Mouse (Mus musculus): ENCODE measurements around the gene Lysmd1.

Lysmd1 gene

GRCm38 (mm10) chr3:95173256-95173949 is 39.5 kb downstream of the Lysmd1 start:
- peak in 1 of 2 experiments; percentile 47 for DNase-seq (ENCODE audit: low spot score in 2 of 2)

DNA sequence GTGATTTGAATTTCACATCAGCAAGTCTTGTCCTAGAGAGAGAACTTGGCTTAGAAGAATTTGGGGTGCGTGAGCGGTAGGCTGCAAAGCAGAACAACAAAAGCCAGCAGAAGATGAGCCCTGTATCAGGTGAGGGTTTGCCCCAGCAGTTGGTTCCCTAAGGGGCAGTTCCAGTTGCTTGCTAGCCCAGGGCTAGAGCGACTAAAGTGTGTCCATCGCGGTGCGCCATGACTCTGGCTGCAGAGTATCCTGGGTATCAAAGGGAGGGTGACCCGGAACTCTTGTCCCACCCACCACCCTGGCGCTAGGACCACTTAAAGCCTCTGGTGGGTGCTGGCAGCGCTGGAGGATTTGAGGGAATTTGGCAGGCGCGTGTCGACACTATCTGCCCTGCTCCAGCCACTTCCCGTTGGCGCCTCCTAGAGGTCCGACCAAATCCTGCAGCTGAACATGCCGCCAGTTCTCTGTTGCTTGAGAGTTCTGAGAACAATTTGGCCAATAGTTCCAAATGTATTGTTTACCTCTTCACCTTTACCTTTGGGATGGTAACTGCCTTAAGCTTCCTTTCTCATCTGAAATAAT is 40.2 kb downstream of the Lysmd1 start:
- peak; percentile 83 to 87 for DNase-seq (ENCODE audit: low spot score in 2 of 2)

- DNase-seq (ENCODE audit: low spot score in 2 of 2): no peak
These were observed 42.6 kb downstream of the Lysmd1 start for GRCm38 (mm10) chr3:95176500-95176899.

DNA sequence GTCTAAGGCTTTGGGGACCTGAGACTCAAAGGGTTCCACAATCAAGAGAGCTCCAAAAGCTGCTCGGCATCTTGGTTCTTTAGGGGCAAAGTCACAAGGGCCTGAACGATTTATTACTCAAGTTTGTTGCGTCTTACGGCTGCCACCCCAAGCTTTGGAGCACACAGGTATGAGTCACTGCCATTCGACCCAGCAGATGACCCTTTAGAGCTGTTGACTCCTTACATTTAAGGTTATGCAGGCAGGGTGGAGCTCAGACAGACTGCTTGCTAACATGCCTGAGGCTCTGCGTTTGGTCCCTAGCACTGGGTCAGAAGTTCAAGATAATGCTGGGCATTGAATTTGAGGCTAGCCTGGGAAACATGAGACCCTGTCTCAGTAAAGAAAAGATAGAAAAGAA is 43.7 kb downstream of the Lysmd1 start:
- no peak for DNase-seq (ENCODE audit: low spot score in 2 of 2)

DNA sequence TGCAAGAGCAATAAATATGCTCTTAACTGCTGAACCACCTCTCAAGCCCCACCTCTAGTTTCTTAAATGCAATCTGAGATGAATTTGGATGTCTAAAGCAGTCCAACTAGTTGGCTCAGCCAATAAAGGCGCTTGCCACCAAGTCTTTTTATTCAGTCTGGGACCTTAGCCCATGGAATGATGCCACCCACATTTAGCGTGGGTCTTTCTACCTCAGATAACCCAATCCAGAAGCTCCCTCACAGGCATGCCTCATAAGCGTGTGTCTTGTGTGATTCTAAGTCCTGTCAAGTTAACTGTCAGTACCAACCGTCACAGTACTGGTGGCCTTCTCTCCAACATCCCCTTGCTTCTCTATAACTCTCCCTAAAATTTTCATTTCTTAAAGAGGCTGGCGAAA is 45.1 kb downstream of the Lysmd1 start:
- DNase-seq (ENCODE audit: low spot score in 2 of 2): peak; percentile 69 to 80

DNA sequence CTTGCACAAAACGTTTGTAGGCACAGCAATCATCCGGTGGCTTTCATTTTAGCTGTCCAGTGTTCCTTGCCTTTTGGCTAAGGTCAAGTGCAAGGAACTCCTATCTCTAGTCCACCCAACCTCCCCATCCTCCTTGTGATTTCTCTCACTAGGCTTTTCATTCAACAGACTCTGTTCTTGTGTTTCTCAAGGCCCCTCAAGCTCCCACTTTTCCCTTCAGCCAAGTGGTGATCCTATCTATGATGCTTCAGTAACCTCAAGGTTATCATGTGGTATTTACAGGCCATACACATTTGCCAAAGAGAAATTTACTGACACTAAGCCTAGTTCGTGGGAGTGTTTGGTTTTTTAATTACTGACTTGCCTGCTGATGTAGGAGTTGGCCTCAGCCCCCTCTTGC is 46.0 kb downstream of the Lysmd1 start:
- DNase-seq (ENCODE audit: low spot score in 2 of 2): no peak

- no peak for DNase-seq (ENCODE audit: low spot score in 2 of 2)
These were observed 48.0 kb downstream of the Lysmd1 start for GRCm38 (mm10) chr3:95181841-95182240.

DNA sequence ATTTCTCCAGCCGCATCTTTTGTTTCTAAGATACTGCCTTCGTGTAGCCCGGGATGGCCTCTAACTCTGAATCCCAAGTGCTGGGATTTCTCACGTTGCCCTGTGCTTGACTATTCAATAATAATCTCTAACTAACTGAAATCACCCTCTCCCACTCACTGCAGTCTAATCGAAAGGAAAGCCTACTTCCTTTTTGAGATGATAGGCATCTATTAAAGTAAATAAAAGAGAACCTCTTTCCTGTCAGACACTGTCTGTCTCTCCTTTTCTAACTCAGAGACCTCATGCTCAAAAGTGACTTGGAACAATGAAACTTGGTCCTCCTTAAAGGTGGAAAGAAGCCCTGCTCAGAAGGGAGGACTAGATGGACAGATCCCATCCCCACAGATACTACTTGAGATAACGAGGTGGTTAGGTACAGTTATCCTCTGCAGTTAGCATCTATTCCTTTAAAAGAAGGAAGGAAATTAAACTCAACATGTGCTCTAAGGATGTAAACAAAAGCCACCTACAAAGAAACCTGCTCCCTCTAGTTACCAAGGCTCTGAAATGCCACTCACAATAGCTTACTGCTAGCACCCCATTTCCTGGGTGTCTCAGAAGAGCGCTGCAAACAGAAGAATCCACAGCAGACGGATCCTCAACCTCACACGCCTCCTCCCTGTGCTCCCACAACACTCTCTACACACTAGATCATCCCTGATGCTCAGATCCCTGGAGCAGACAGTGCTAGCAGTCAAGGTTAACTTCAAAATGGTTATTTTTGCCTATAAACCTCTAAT is 51.1 kb downstream of the Lysmd1 start:
- DNase-seq (ENCODE audit: low spot score in 2 of 2): no peak

DNA sequence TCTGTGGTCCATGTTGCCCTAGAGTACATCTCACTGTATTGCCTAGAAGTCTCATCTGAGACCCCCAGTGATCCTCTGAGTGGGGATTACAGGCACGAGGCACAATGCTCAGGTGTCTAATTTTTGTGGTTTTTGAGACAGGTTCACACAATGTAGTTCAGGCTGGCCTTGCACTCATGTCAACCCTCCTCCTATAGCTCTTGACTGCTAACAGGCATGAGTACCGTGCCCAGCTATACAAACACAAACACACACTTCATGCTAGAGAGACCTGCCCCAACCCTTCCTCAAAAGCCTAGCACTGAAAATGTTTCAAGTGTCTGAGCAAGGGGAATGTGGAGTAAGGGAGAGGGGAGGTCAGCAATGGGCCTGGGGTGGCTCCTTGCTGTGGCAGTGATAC is 52.2 kb downstream of the Lysmd1 start:
- DNase-seq (ENCODE audit: low spot score in 2 of 2): no peak

DNA sequence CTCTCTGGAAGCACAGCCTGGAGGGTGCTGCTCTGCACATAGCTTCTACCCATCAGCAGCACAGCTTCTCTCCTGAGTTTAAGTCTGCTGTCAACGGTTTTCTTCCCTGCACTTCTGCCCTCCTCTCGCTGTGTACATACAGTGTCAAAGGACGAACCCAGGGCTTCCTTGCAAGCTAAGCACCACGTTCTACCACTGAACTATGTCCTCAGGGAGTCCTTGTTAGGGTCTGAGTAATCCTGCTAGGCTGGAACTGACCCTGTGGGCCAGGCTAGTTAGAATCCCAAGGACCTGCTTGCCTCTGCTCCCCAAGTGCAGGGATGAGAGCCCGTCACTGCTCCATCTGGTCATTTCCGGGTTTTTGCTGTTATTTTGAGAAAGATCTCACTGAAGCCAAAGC is 53.0 kb downstream of the Lysmd1 start:
- no peak for DNase-seq (ENCODE audit: low spot score in 2 of 2)

Data from right cerebral cortex, postnatal 10 days (tissue).